Mouse (Mus musculus) myocyte (in vitro differentiated cells): ENCODE measurements at regions not wholly inside any gene's neighbourhood (a gene's known extent, or its start where the extent isn't known, plus 50 kb on each side); places are given as distances from the start of the nearest gene placed in this dataset.

Source experiments
- H3K27me3 ChIP-seq: one replicate; pipeline ENCODE4 v1.6.1; 2011; ENCODE audit not compliant: control insufficient read depth, insufficient read depth, insufficient read length
- H3K36me3 ChIP-seq: one replicate; pipeline ENCODE4 v1.6.1; 2011; ENCODE audit not compliant: control insufficient read depth, insufficient read depth
- H3K4me2 ChIP-seq: one replicate; pipeline ENCODE4 v1.6.1; 2011; ENCODE audit warnings: low read depth, control low read depth
- H3K4me3 ChIP-seq: one replicate; pipeline ENCODE4 v1.5.1; 2011; ENCODE audit warnings: mild to moderate bottlenecking, control low read depth, moderate library complexity
- H3K79me2 ChIP-seq: one replicate; pipeline ENCODE4 v1.6.1; 2011; ENCODE audit not compliant: control insufficient read depth, insufficient read depth
- H3ac ChIP-seq: one replicate; pipeline ENCODE4 v1.6.1; 2011; ENCODE audit not compliant: control insufficient read depth, insufficient read length
- CEBPB ChIP-seq: IDR thresholded peaks from 2 replicates; pipeline ENCODE4 v1.6.1; 2011; ENCODE audit warnings: mild to moderate bottlenecking, moderate library complexity; ENCODE audit not compliant: poor library complexity, insufficient read depth, severe bottlenecking
- E2F4 ChIP-seq: IDR thresholded peaks from one replicate; pipeline ENCODE4 v1.6.1; 2011; ENCODE audit warnings: mild to moderate bottlenecking, control low read depth, moderate library complexity; ENCODE audit not compliant: insufficient read depth
- MAX ChIP-seq: IDR thresholded peaks from one replicate; pipeline ENCODE4 v1.6.1; 2011; ENCODE audit warnings: low read depth, mild to moderate bottlenecking, control low read depth
- MYOD1 ChIP-seq, 3 experiments: IDR thresholded peaks; one replicate each; pipeline ENCODE4 v1.6.1; 2011; ENCODE audit warnings: control low read depth in 2 of 3, low read depth in 2 of 3, mild to moderate bottlenecking in 2 of 3, moderate library complexity in 1 of 3; ENCODE audit not compliant: insufficient read length in 2 of 3, control insufficient read depth in 1 of 3
- MYOG ChIP-seq, 3 experiments: IDR thresholded peaks; one replicate each; pipeline ENCODE4 v1.6.1; 2011; ENCODE audit warnings: control low read depth in 2 of 3, low read depth in 2 of 3, mild to moderate bottlenecking in 2 of 3; ENCODE audit not compliant: insufficient read length in 2 of 3, control insufficient read depth in 1 of 3, insufficient read depth in 1 of 3
- POLR2A ChIP-seq: IDR thresholded peaks from one replicate; pipeline ENCODE4 v1.6.1; 2011; ENCODE audit warnings: low read depth, mild to moderate bottlenecking, control low read depth, moderate library complexity; ENCODE audit not compliant: insufficient read length
- POLR2AphosphoS2 ChIP-seq: IDR thresholded peaks from one replicate; pipeline ENCODE4 v1.6.1; 2011; ENCODE audit warnings: low read depth, control low read depth; ENCODE audit not compliant: insufficient read length
- REST ChIP-seq: IDR thresholded peaks from one replicate; pipeline ENCODE4 v1.6.1; 2011; ENCODE audit warnings: mild to moderate bottlenecking, control low read depth, moderate library complexity; ENCODE audit not compliant: insufficient read depth, insufficient read length
- SRF ChIP-seq: IDR thresholded peaks from one replicate; pipeline ENCODE4 v1.6.1; 2011; ENCODE audit warnings: low read depth; ENCODE audit not compliant: control insufficient read depth, insufficient read length
- TCF12 ChIP-seq: IDR thresholded peaks from one replicate; pipeline ENCODE4 v1.6.1; 2011; ENCODE audit warnings: mild to moderate bottlenecking, control low read depth; ENCODE audit not compliant: poor library complexity, insufficient read depth, severe bottlenecking
- TCF3 ChIP-seq: IDR thresholded peaks from one replicate; pipeline ENCODE4 v1.6.1; 2011; ENCODE audit warnings: low read depth, control low read depth; ENCODE audit not compliant: insufficient read length
- USF1 ChIP-seq: IDR thresholded peaks from one replicate; pipeline ENCODE4 v1.6.1; 2011; ENCODE audit warnings: low read depth, mild to moderate bottlenecking, control low read depth, moderate library complexity

DNA sequence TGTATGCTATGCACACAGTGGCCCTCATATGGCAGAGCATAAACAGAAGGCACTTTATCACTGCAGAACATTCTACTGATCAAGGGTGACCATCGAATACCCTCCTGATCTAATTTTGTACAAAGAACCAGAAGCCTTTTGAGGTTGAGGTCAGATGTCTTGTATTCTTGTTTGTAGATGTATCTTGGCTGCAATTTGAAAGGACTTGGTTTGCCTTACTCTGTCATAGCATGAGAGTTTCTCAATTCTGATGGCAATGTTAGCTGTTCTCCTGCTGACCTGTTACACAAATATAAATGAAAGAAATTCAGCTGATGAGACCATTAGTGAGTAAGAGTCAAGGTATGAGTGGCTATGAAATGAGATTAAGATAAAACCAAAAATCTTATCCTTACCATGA, 199.1 kb upstream of the Aldoart1 start:
- Histone ChIP-seq H3K4me3 (no peak overlapping the region), H3K27me3 (no peaks in the 10 kb centered on the region), H3K4me2 (no peak overlapping the region), H3K79me2 (no peaks in the 10 kb centered on the region), H3ac (no peak overlapping the region), H3K36me3 (no peaks in the 10 kb centered on the region)
- no peak for TF ChIP-seq TCF3
- no peak for TF ChIP-seq CEBPB
- TF ChIP-seq TCF12: no peak
- no peak for TF ChIP-seq POLR2A
- TF ChIP-seq MYOG (IDR thresholded peaks at IDR 0.05; ENCODE audit: control insufficient read depth in 1 of 3, insufficient read depth in 1 of 3, insufficient read length in 2 of 3, low read depth in 2 of 3): no peak
- TF ChIP-seq MYOD1 (IDR thresholded peaks at IDR 0.05; ENCODE audit: control insufficient read depth in 1 of 3, insufficient read length in 2 of 3, low read depth in 2 of 3): no peak
- no peak for TF ChIP-seq E2F4
- TF ChIP-seq USF1: no peak
- no peak for TF ChIP-seq SRF
- TF ChIP-seq REST: no peak
- TF ChIP-seq MAX: no peak
- TF ChIP-seq POLR2AphosphoS2: no peak

DNA sequence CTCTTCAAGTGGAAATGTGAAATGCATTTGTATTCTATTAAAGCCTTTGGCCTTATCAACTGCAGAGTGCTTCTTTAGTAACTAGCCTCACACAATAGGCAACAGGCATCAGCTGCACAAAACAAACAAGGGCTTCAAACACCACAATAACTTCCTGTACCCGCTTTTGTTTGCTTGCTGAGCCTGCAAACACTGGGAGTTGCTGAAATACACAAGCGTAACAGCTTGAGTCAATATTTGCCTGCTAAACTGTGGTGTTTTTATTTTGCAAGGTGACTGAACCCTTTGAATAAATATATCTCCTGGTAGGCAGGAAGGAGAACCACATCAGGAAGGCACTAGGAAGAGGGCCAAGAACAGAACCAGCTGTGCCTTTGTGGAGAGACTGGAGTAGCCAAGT, 195.4 kb upstream of the Aldoart1 start:
- H3K4me3 ChIP-seq: no peak overlapping the region
- no peak for TF ChIP-seq POLR2A
- no peaks in the 10 kb centered on the region for H3K36me3 ChIP-seq
- no peaks in the 10 kb centered on the region for H3K27me3 ChIP-seq
- H3K4me2 ChIP-seq: no peak overlapping the region
- H3K79me2 ChIP-seq: no peaks in the 10 kb centered on the region
- no peak overlapping the region for H3ac ChIP-seq

DNA sequence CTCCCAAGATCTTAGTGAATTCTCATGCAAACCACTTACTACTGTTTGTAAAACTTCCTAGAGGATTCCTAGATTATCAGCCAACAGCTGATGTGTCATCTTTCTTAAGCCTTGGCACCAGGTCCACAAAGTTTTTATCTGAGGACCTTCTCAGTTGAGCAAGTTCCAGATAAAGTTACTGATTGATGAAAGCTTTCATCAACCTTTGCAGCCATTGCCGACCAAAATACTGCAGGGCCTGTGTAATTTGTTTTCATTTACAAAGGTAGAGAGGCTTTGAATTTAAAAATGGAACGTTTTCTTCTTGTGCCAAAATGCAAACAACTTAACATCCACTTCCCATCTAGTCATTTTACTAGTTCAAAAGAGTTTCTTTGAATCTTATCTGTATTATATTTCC, 191.9 kb upstream of the Aldoart1 start:
- Histone ChIP-seq H3ac (no peak overlapping the region), H3K36me3 (no peaks in the 10 kb centered on the region), H3K27me3 (no peaks in the 10 kb centered on the region), H3K4me2 (no peak overlapping the region), H3K79me2 (no peaks in the 10 kb centered on the region), H3K4me3 (no peak overlapping the region)
- no peak for TF ChIP-seq TCF3
- TF ChIP-seq E2F4: no peak
- TF ChIP-seq SRF: no peak
- TF ChIP-seq MYOD1 (IDR thresholded peaks at IDR 0.05; ENCODE audit: control insufficient read depth in 1 of 3, insufficient read length in 2 of 3, low read depth in 2 of 3): no peak
- TF ChIP-seq CEBPB: no peak
- no peak for TF ChIP-seq REST
- TF ChIP-seq POLR2A: no peak
- TF ChIP-seq MYOG (IDR thresholded peaks at IDR 0.05; ENCODE audit: control insufficient read depth in 1 of 3, insufficient read depth in 1 of 3, insufficient read length in 2 of 3, low read depth in 2 of 3): no peak
- no peak for TF ChIP-seq POLR2AphosphoS2
- TF ChIP-seq TCF12: no peak
- no peak for TF ChIP-seq USF1
- TF ChIP-seq MAX: no peak

DNA sequence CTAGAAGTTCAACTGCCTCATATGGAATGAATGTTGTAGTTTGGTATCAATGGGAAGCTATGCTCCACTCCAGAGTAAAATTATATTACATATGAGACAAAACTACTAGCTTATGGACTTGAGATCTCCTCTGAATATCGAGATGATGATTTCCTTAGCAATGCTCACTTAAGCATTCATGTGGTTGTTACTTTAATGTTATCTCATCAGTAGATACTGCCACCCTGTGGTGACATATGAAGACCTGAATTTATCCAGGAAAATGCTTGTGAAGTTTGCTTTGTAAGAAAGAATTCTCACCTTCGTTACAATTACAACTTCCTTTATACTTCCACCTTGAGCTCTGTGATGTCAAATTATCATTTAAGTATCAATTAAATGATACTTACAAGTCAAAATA, 190.2 kb upstream of the Aldoart1 start:
- Histone ChIP-seq H3K4me3 (no peak overlapping the region), H3K36me3 (no peaks in the 10 kb centered on the region), H3K27me3 (no peaks in the 10 kb centered on the region), H3K4me2 (no peak overlapping the region), H3ac (no peak overlapping the region), H3K79me2 (no peaks in the 10 kb centered on the region)
- no peak for TF ChIP-seq POLR2A
- TF ChIP-seq USF1: no peak
- no peak for TF ChIP-seq E2F4
- TF ChIP-seq MYOG (IDR thresholded peaks at IDR 0.05; ENCODE audit: control insufficient read depth in 1 of 3, insufficient read depth in 1 of 3, insufficient read length in 2 of 3, low read depth in 2 of 3): no peak
- TF ChIP-seq REST: no peak
- TF ChIP-seq MAX: no peak
- no peak for TF ChIP-seq MYOD1 (IDR thresholded peaks at IDR 0.05; ENCODE audit: control insufficient read depth in 1 of 3, insufficient read length in 2 of 3, low read depth in 2 of 3)
- no peak for TF ChIP-seq SRF

DNA sequence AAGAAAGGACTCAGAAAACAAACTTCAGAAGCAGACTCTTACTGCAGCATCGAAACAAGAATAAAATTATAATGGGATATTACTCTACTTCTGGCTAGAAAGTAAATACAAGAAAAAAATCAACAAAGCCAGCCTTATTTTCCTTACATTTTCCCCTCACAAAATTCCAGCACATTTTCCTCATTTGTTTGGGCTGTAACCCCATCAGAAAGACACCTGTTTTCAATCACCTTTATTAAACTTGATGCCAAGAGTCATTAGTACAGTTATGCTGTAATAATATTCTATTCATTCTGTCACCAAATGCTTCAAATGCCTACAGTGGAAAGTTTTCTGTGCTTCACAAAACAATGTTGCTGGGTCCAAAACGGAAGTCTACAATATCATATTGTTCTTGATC, 189.1 kb upstream of the Aldoart1 start:
- Histone ChIP-seq H3K36me3 (no peaks in the 10 kb centered on the region), H3K4me2 (no peak overlapping the region), H3K4me3 (no peak overlapping the region), H3K79me2 (no peaks in the 10 kb centered on the region), H3K27me3 (no peaks in the 10 kb centered on the region), H3ac (no peak overlapping the region)
- no peak for TF ChIP-seq MYOD1 (IDR thresholded peaks at IDR 0.05; ENCODE audit: control insufficient read depth in 1 of 3, insufficient read length in 2 of 3, low read depth in 2 of 3)
- TF ChIP-seq CEBPB: no peak
- TF ChIP-seq POLR2AphosphoS2: no peak
- TF ChIP-seq TCF3: no peak
- no peak for TF ChIP-seq E2F4
- TF ChIP-seq REST: no peak
- no peak for TF ChIP-seq SRF
- TF ChIP-seq USF1: no peak
- TF ChIP-seq MAX: no peak
- no peak for TF ChIP-seq POLR2A
